Mouse (Mus musculus) cortical plate, adult 2 months (tissue): ENCODE results near the gene Cnga1.
"Not testable (repeated sequence)": the region's sequence is repeated elsewhere in the genome, so short reads cannot be mapped to it uniquely, and the experiment has no call there.

Experiments
- CTCF ChIP-seq: fragments of 200-500 bp; IDR thresholded peaks from 2 replicates; pipeline ENCODE4 v1.5.1; 2011; ENCODE audit warnings: mild to moderate bottlenecking, control low read depth, low read length; ENCODE audit not compliant: insufficient read depth; ENCODE audit errors: extremely low read depth
- POLR2A ChIP-seq: fragments of 200-500 bp; IDR thresholded peaks from 2 replicates; pipeline ENCODE4 v1.6.1; 2011; ENCODE audit warnings: mild to moderate bottlenecking, low read length, control low read depth; ENCODE audit not compliant: insufficient read depth; ENCODE audit errors: extremely low read depth

GRCm38 (mm10) chr5:72586667-72587191 lies 57.3 kb downstream of the Cnga1 start:
- TF ChIP-seq POLR2A, CTCF: not testable (repeated sequence)
